Mouse (Mus musculus) heart, embryonic 10.5 days (tissue): ENCODE measurements around the gene Coq7. TPM values are rescaled to one million over a fixed set of nuclear protein-coding genes. Genes with fewer than 3 reads are reported as not detected.

Experiments used
- DNase-seq: peaks from one replicate; pipeline ENCODE4 v3.0.0-alpha.2; 2017; ENCODE audit warnings: low spot score
- H3K27ac ChIP-seq: fragments of 300-500 bp; sonication (generic); 2 replicates; pipeline ENCODE4 v1.5.1; 2016; ENCODE audit warnings: mild to moderate bottlenecking
- H3K27me3 ChIP-seq: fragments of 300-500 bp; sonication (generic); 2 replicates; pipeline ENCODE4 v1.6.1; 2016; ENCODE audit warnings: mild to moderate bottlenecking; ENCODE audit not compliant: poor library complexity, insufficient read depth, severe bottlenecking
- H3K36me3 ChIP-seq: fragments of 300-500 bp; sonication (generic); 2 replicates; pipeline ENCODE4 v1.6.1; 2016; ENCODE audit warnings: mild to moderate bottlenecking, moderate library complexity
- H3K4me1 ChIP-seq: fragments of 300-500 bp; sonication (generic); 2 replicates; pipeline ENCODE4 v1.6.1; 2016; ENCODE audit warnings: mild to moderate bottlenecking
- H3K4me3 ChIP-seq: fragments of 300-500 bp; sonication (generic); 2 replicates; pipeline ENCODE4 v1.5.1; 2016; ENCODE audit warnings: mild to moderate bottlenecking, moderate library complexity
- H3K9me3 ChIP-seq: fragments of 300-500 bp; sonication (generic); 2 replicates; pipeline ENCODE4 v1.6.1; 2016; ENCODE audit warnings: mild to moderate bottlenecking, moderate library complexity
- WGBS: fragments of 180-500 bp; shearing (Covaris S2); methylation state at CpG from one replicate; pipeline ENCODE4 v1.1.7; 2016; 5-methylcytosine and 5-hydroxymethylcytosine counted together
- polyA plus RNA-seq: library from polyadenylated mRNA; unstranded; fragments of >200 nt; fragmentation: Nextera tagmentation; extraction: Ambion mirVana; gene quantifications from 2 replicates; pipeline ENCODE4 v1.2.1, GENCODE M21; 2016

The Coq7 gene
- polyA plus RNA-seq, 1 experiment from 2014 or later: 151 TPM

GRCm38 (mm10) chr7:118526967-118527366 lies 6.2 kb downstream of the Coq7 start:
- no peak for DNase-seq
- Histone ChIP-seq H3K4me1 (0 out of 2 replicates have a peak, but pooled peaks cover under 1% of the 10 kb centered on the region), H3K36me3 (peaks cover 49% of the 10 kb centered on the region), H3K4me3 (no peak overlapping the region), H3K27me3 (no peaks in the 10 kb centered on the region), H3K27ac (no peak overlapping the region), H3K9me3 (no peaks in the 10 kb centered on the region)
- WGBS: 72% methylated on average over 4 of the region's 4 CpGs

- Histone ChIP-seq H3K4me1 (peaks cover 15% of the 10 kb centered on the region), H3K27me3 (peaks cover 15% of the 10 kb centered on the region), H3K27ac (no peak overlapping the region), H3K36me3 (peaks cover 38% of the 10 kb centered on the region), H3K9me3 (no peaks in the 10 kb centered on the region), H3K4me3 (no peak overlapping the region)
- 62% methylated on average over 5 of the region's 5 CpGs for WGBS
- no peak for DNase-seq
Observed at GRCm38 (mm10) chr7:118522077-118522476, 11.1 kb downstream of the Coq7 start.

GRCm38 (mm10) chr7:118519661-118520060 lies 13.5 kb downstream of the Coq7 start:
- Histone ChIP-seq H3K27ac (no peak overlapping the region), H3K36me3 (peaks cover 13% of the 10 kb centered on the region), H3K4me3 (no peak overlapping the region), H3K4me1 (peaks cover 15% of the 10 kb centered on the region), H3K9me3 (no peaks in the 10 kb centered on the region), H3K27me3 (peaks cover 15% of the 10 kb centered on the region)
- no peak for DNase-seq
- 63% methylated on average over 8 of the region's 8 CpGs for WGBS

GRCm38 (mm10) chr7:118518687-118519086 lies 14.5 kb downstream of the Coq7 start:
- 3% methylated on average over 18 of the region's 18 CpGs for WGBS
- H3K27ac ChIP-seq: no peak overlapping the region
- H3K4me3 ChIP-seq: no peak overlapping the region
- H3K4me1 ChIP-seq: peaks cover 15% of the 10 kb centered on the region
- DNase-seq: peak; percentile 86
- no peaks in the 10 kb centered on the region for H3K9me3 ChIP-seq
- peaks cover 8% of the 10 kb centered on the region; the same call in 1 of the 2 replicates for H3K36me3 ChIP-seq
- peaks cover 15% of the 10 kb centered on the region for H3K27me3 ChIP-seq

GRCm38 (mm10) chr7:118517819-118518218 lies 15.3 kb downstream of the Coq7 start:
- WGBS: 58% methylated on average over 2 of the region's 2 CpGs
- Histone ChIP-seq H3K9me3 (no peaks in the 10 kb centered on the region), H3K4me3 (no peak overlapping the region), H3K27me3 (peaks cover 15% of the 10 kb centered on the region), H3K27ac (no peak overlapping the region), H3K4me1 (peaks cover 15% of the 10 kb centered on the region), H3K36me3 (peaks cover 5% of the 10 kb centered on the region; the same call in 1 of the 2 replicates)
- DNase-seq: no peak

- peaks cover 10% of the 10 kb centered on the region for H3K27me3 ChIP-seq
- 49% methylated on average over 7 of the region's 7 CpGs for WGBS
- H3K36me3 ChIP-seq: no peaks in the 10 kb centered on the region
- DNase-seq: no peak
- no peak overlapping the region for H3K27ac ChIP-seq
- no peaks in the 10 kb centered on the region for H3K9me3 ChIP-seq
- H3K4me3 ChIP-seq: no peak overlapping the region
- H3K4me1 ChIP-seq: peaks cover 2% of the 10 kb centered on the region; the same call in 1 of the 2 replicates
Observed at GRCm38 (mm10) chr7:118508556-118508955, 24.6 kb downstream of the Coq7 start.

- Histone ChIP-seq H3K36me3 (no peaks in the 10 kb centered on the region), H3K27ac (no peak overlapping the region; the same call in 1 of the 2 replicates), H3K9me3 (no peaks in the 10 kb centered on the region), H3K4me1 (0 out of 2 replicates have a peak, but pooled peaks cover 2% of the 10 kb centered on the region), H3K27me3 (peaks cover 10% of the 10 kb centered on the region), H3K4me3 (no peak overlapping the region)
- DNase-seq: no peak
- 61% methylated on average over 4 of the region's 4 CpGs for WGBS
Observed at GRCm38 (mm10) chr7:118503844-118504243, 29.3 kb downstream of the Coq7 start.

- Histone ChIP-seq H3K27ac (no peak overlapping the region), H3K9me3 (no peaks in the 10 kb centered on the region), H3K4me1 (no peaks in the 10 kb centered on the region), H3K27me3 (peaks cover 10% of the 10 kb centered on the region), H3K4me3 (no peak overlapping the region), H3K36me3 (no peaks in the 10 kb centered on the region)
- no peak for DNase-seq
- WGBS: 76% methylated on average over 8 of the region's 8 CpGs
Observed at GRCm38 (mm10) chr7:118502333-118502732, 30.8 kb downstream of the Coq7 start.

GRCm38 (mm10) chr7:118499784-118500435 lies 33.2 kb downstream of the Coq7 start:
- Histone ChIP-seq H3K9me3 (no peaks in the 10 kb centered on the region), H3K4me1 (no peaks in the 10 kb centered on the region), H3K36me3 (no peaks in the 10 kb centered on the region), H3K27me3 (no peaks in the 10 kb centered on the region; the same call in 1 of the 2 replicates), H3K27ac (no peak overlapping the region), H3K4me3 (no peak overlapping the region)
- 70% methylated on average over 7 of the region's 7 CpGs for WGBS
- no peak for DNase-seq

GRCm38 (mm10) chr7:118498984-118499783 lies 34.0 kb downstream of the Coq7 start:
- Histone ChIP-seq H3K9me3 (no peaks in the 10 kb centered on the region), H3K36me3 (no peaks in the 10 kb centered on the region), H3K4me3 (no peak overlapping the region), H3K27me3 (no peaks in the 10 kb centered on the region; the same call in 1 of the 2 replicates), H3K27ac (no peak overlapping the region), H3K4me1 (no peaks in the 10 kb centered on the region)
- WGBS: 78% methylated on average over 12 of the region's 12 CpGs
- DNase-seq: no peak

GRCm38 (mm10) chr7:118494892-118495579 lies 38.1 kb downstream of the Coq7 start:
- H3K4me3 ChIP-seq: no peak overlapping the region
- H3K36me3 ChIP-seq: peaks cover 5% of the 10 kb centered on the region; the same call in 1 of the 2 replicates
- WGBS: 75% methylated on average over 4 of the region's 4 CpGs
- peaks cover 21% of the 10 kb centered on the region for H3K4me1 ChIP-seq
- H3K9me3 ChIP-seq: no peaks in the 10 kb centered on the region
- no peak overlapping the region for H3K27ac ChIP-seq
- peaks cover 24% of the 10 kb centered on the region for H3K27me3 ChIP-seq
- DNase-seq: no peak

GRCm38 (mm10) chr7:118493892-118494291 lies 39.3 kb downstream of the Coq7 start:
- Histone ChIP-seq H3K4me3 (no peak overlapping the region), H3K36me3 (peaks cover 15% of the 10 kb centered on the region; the same call in 1 of the 2 replicates), H3K27ac (no peak overlapping the region), H3K4me1 (peaks cover 28% of the 10 kb centered on the region), H3K9me3 (no peaks in the 10 kb centered on the region), H3K27me3 (peaks cover 35% of the 10 kb centered on the region)
- 76% methylated on average over 9 of the region's 9 CpGs for WGBS
- no peak for DNase-seq
